Mouse (Mus musculus) bone marrow macrophage, adult 2 months (primary cell): ENCODE data around the gene Gal3st3.

Source experiments
- CTCF ChIP-seq: IDR thresholded peaks from 2 replicates; pipeline ENCODE4 v1.5.1; 2012; ENCODE audit warnings: low read depth, mild to moderate bottlenecking, low read length, moderate library complexity
- POLR2A ChIP-seq: IDR thresholded peaks from 2 replicates; pipeline ENCODE4 v1.6.1; 2012; ENCODE audit warnings: mild to moderate bottlenecking, low read depth, low read length, borderline replicate concordance

DNA sequence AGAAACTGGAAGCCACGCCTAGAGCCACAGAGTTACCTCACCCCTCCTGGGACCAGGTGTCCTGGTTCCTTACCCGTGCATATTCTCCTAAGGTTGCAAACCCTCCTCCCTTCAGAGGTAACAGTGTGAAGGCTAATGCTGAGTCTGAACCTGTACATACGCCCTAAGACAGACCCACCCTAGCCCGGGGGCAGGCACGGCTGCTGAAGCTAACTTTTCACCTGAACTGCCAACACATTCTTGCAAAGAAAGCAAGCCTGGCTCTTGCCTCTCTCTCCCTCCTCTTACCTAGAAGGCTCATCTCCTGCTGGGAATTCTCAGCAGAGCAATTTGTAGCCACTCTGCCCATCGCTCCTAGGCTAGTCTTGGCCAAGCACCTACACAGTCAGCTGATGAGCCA, 2.5 kb downstream of the Gal3st3 start:
- TF ChIP-seq CTCF (no peak), POLR2A (no peak)
